Mouse (Mus musculus) megakaryocyte, embryonic 14.5 days (primary cell): Measurements from ENCODE around the gene Lhx2.

Source experiments
- FLI1 ChIP-seq: IDR thresholded peaks from 2 replicates; pipeline ENCODE4 v1.6.1; 2012; ENCODE audit warnings: low read length, inconsistent platforms, mixed read lengths
- GATA1 ChIP-seq: IDR thresholded peaks from 3 replicates; pipeline ENCODE4 v1.6.1; 2012; ENCODE audit warnings: mixed read lengths, low read length, inconsistent platforms, borderline replicate concordance

DNA sequence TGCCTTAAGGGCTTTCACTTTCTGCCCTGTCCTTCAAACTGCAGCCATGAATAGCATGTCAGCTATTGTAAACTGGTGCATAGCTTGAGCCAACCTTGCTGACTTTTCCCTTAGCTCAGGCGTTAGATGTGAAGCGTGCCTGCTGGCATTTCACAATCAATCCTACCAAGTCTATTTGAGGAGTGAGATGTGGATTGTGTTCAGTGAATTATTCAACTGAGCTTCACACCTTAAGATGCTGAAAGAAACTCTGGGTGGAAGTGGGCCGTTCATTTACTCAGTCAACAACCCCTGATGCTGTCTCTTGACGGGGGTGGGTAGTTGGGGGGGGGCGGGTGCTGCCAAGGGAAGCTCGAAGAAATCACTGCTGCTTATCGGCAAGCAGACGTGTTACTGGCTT is 15.7 kb upstream of the Lhx2 start:
- TF ChIP-seq GATA1 (no peak), FLI1 (no peak)
